Mouse (Mus musculus): ENCODE data around the gene Oosp2. TPM values are rescaled to one million over a fixed set of nuclear protein-coding genes. Genes with fewer than 3 reads are reported as not detected.

The Oosp2 gene
- polyA plus RNA-seq, 1 experiment from 2014 or later, result not detected

GRCm38 (mm10) chr19:11633732-11634131 is 26.6 kb downstream of the Oosp2 start:
- 95% methylated on average over 1 of the region's 1 CpGs for WGBS
- no peak for ATAC-seq (ENCODE audit: low FRiP score, low read depth)
- H3K27ac ChIP-seq (replicated peaks), result no peak overlapping the region
- no peaks in the 10 kb centered on the region for H3K27me3 ChIP-seq
- H3K4me2 ChIP-seq, result no peak overlapping the region
- H3K9me3 ChIP-seq, result no peaks in the 10 kb centered on the region
- no peaks in the 10 kb centered on the region for H3K4me1 ChIP-seq (replicated peaks)
- no peaks in the 10 kb centered on the region for H3K36me3 ChIP-seq
- no peak overlapping the region for H3K9ac ChIP-seq
- H3K4me3 ChIP-seq, result no peak overlapping the region

GRCm38 (mm10) chr19:11625231-11625630 is 35.1 kb downstream of the Oosp2 start:
- Histone ChIP-seq H3K4me3 (no peak overlapping the region), H3K9ac (no peak overlapping the region), H3K4me1 (replicated peaks) (no peaks in the 10 kb centered on the region), H3K9me3 (no peaks in the 10 kb centered on the region), H3K27ac (replicated peaks) (no peak overlapping the region), H3K36me3 (no peaks in the 10 kb centered on the region), H3K4me2 (no peak overlapping the region), H3K27me3 (no peaks in the 10 kb centered on the region)
- WGBS, result 73% methylated on average over 5 of the region's 5 CpGs
- no peak for ATAC-seq (ENCODE audit: low FRiP score, low read depth)

- no peaks in the 10 kb centered on the region for H3K4me1 ChIP-seq (replicated peaks)
- no peak overlapping the region for H3K9ac ChIP-seq
- no peak overlapping the region for H3K4me3 ChIP-seq
- no peaks in the 10 kb centered on the region for H3K9me3 ChIP-seq
- ATAC-seq (ENCODE audit: low FRiP score, low read depth), result no peak
- no peak overlapping the region for H3K4me2 ChIP-seq
- H3K27ac ChIP-seq (replicated peaks), result no peak overlapping the region
- H3K27me3 ChIP-seq, result no peaks in the 10 kb centered on the region
- no peaks in the 10 kb centered on the region for H3K36me3 ChIP-seq
Observed at GRCm38 (mm10) chr19:11624800-11625199, 35.6 kb downstream of the Oosp2 start.

- H3K4me1 ChIP-seq (replicated peaks), result no peaks in the 10 kb centered on the region
- H3K36me3 ChIP-seq, result no peaks in the 10 kb centered on the region
- no peaks in the 10 kb centered on the region for H3K27me3 ChIP-seq
- no peak within 1 kb of the TSS for H3K9ac ChIP-seq
- H3K4me3 ChIP-seq, result no peak within 1 kb of the TSS
- no peak within 1 kb of the TSS for H3K27ac ChIP-seq (replicated peaks)
- H3K4me2 ChIP-seq, result no peak within 1 kb of the TSS
- WGBS, result 87% methylated on average over 2 of the region's 2 CpGs
- ATAC-seq (ENCODE audit: low FRiP score, low read depth), result no peak
- H3K9me3 ChIP-seq, result no peaks in the 10 kb centered on the region
Observed at GRCm38 (mm10) chr19:11623551-11623950, 36.8 kb downstream of the Oosp2 start, which contains the start of gene Ms4a2. TSS of gene Ms4a2 (minus strand) at chr19:11623719.

- no peak overlapping the region for H3K4me3 ChIP-seq
- H3K27ac ChIP-seq (replicated peaks), result no peak overlapping the region
- ATAC-seq (ENCODE audit: low FRiP score, low read depth), result no peak
- no peaks in the 10 kb centered on the region for H3K36me3 ChIP-seq
- H3K4me1 ChIP-seq (replicated peaks), result no peaks in the 10 kb centered on the region
- no peaks in the 10 kb centered on the region for H3K9me3 ChIP-seq
- H3K4me2 ChIP-seq, result no peak overlapping the region
- no peak overlapping the region for H3K9ac ChIP-seq
- no peaks in the 10 kb centered on the region for H3K27me3 ChIP-seq
Observed at GRCm38 (mm10) chr19:11617983-11618382, 42.4 kb downstream of the Oosp2 start.

GRCm38 (mm10) chr19:11614805-11615204 is 45.6 kb downstream of the Oosp2 start:
- ATAC-seq (ENCODE audit: low FRiP score, low read depth), result no peak
- H3K36me3 ChIP-seq, result no peaks in the 10 kb centered on the region
- H3K27ac ChIP-seq (replicated peaks), result no peak overlapping the region
- H3K27me3 ChIP-seq, result no peaks in the 10 kb centered on the region
- H3K4me3 ChIP-seq, result no peak overlapping the region
- H3K9ac ChIP-seq, result no peak overlapping the region
- H3K4me2 ChIP-seq, result no peak overlapping the region
- H3K4me1 ChIP-seq (replicated peaks), result no peaks in the 10 kb centered on the region
- H3K9me3 ChIP-seq, result no peaks in the 10 kb centered on the region
- WGBS, result 68% methylated on average over 2 of the region's 2 CpGs

- 67% methylated on average over 8 of the region's 8 CpGs for WGBS
- no peaks in the 10 kb centered on the region for H3K9me3 ChIP-seq
- no peak for ATAC-seq (ENCODE audit: low FRiP score, low read depth)
Observed at GRCm38 (mm10) chr19:11613776-11614443, 46.4 kb downstream of the Oosp2 start.

GRCm38 (mm10) chr19:11613084-11613483 is 47.3 kb downstream of the Oosp2 start:
- Histone ChIP-seq H3K36me3 (no peaks in the 10 kb centered on the region), H3K4me2 (no peak overlapping the region), H3K27ac (replicated peaks) (no peak overlapping the region), H3K27me3 (no peaks in the 10 kb centered on the region), H3K9me3 (no peaks in the 10 kb centered on the region), H3K4me3 (no peak overlapping the region), H3K9ac (no peak overlapping the region), H3K4me1 (replicated peaks) (no peaks in the 10 kb centered on the region)
- 98% methylated on average over 1 of the region's 1 CpGs for WGBS
- ATAC-seq (ENCODE audit: low FRiP score, low read depth), result no peak

More at GRCm38 (mm10) chr19:11613776-11614443, 46.4 kb downstream of the Oosp2 start:
- Histone ChIP-seq H3K27ac (replicated peaks) (no peak overlapping the region), H3K4me1 (replicated peaks) (no peaks in the 10 kb centered on the region), H3K9ac (no peak overlapping the region), H3K36me3 (no peaks in the 10 kb centered on the region), H3K4me2 (no peak overlapping the region), H3K4me3 (no peak overlapping the region), H3K27me3 (no peaks in the 10 kb centered on the region)

GRCm38 (mm10) chr19:11612293-11612692 is 48.1 kb downstream of the Oosp2 start:
- H3K9ac ChIP-seq, result no peak overlapping the region
- no peaks in the 10 kb centered on the region for H3K9me3 ChIP-seq
- H3K27me3 ChIP-seq, result no peaks in the 10 kb centered on the region
- H3K36me3 ChIP-seq, result no peaks in the 10 kb centered on the region
- H3K4me2 ChIP-seq, result no peak overlapping the region
- ATAC-seq (ENCODE audit: low FRiP score, low read depth), result no peak
- no peaks in the 10 kb centered on the region for H3K4me1 ChIP-seq (replicated peaks)
- no peak overlapping the region for H3K27ac ChIP-seq (replicated peaks)
- H3K4me3 ChIP-seq, result no peak overlapping the region
- WGBS, result 81% methylated on average over 2 of the region's 2 CpGs

GRCm38 (mm10) chr19:11611541-11611945 is 48.8 kb downstream of the Oosp2 start:
- Histone ChIP-seq H3K9ac (no peak overlapping the region), H3K27me3 (no peaks in the 10 kb centered on the region), H3K4me3 (no peak overlapping the region), H3K36me3 (no peaks in the 10 kb centered on the region), H3K4me1 (replicated peaks) (no peaks in the 10 kb centered on the region), H3K9me3 (no peaks in the 10 kb centered on the region), H3K27ac (replicated peaks) (no peak overlapping the region), H3K4me2 (no peak overlapping the region)
- ATAC-seq (ENCODE audit: low FRiP score, low read depth), result peak; percentile 92
- WGBS, result 25% methylated on average over 6 of the region's 6 CpGs

- Histone ChIP-seq H3K9ac (no peak overlapping the region), H3K9me3 (no peaks in the 10 kb centered on the region), H3K27me3 (no peaks in the 10 kb centered on the region), H3K4me1 (replicated peaks) (no peaks in the 10 kb centered on the region), H3K36me3 (no peaks in the 10 kb centered on the region), H3K4me2 (no peak overlapping the region), H3K4me3 (no peak overlapping the region), H3K27ac (replicated peaks) (no peak overlapping the region)
- ATAC-seq (ENCODE audit: low FRiP score, low read depth), result peak; percentile 72; the same call in 1 of the 2 replicates
- WGBS, result 18% methylated on average over 1 of the region's 1 CpGs
Observed at GRCm38 (mm10) chr19:11608172-11608571, 52.2 kb downstream of the Oosp2 start.

GRCm38 (mm10) chr19:11604603-11605002 is 55.8 kb downstream of the Oosp2 start, which contains the start of gene Ms4a6d:
TSS of gene Ms4a6d (minus strand) at chr19:11604849.
- Histone ChIP-seq H3K4me3 (no peak within 1 kb of the TSS), H3K27ac (replicated peaks) (no peak within 1 kb of the TSS), H3K4me1 (replicated peaks) (no peaks in the 10 kb centered on the region), H3K4me2 (no peak within 1 kb of the TSS), H3K27me3 (no peaks in the 10 kb centered on the region), H3K36me3 (no peaks in the 10 kb centered on the region), H3K9ac (no peak within 1 kb of the TSS), H3K9me3 (no peaks in the 10 kb centered on the region)
- ATAC-seq (ENCODE audit: low FRiP score, low read depth), result no peak
- WGBS, result 95% methylated on average over 2 of the region's 2 CpGs

GRCm38 (mm10) chr19:11602026-11602425 is 58.3 kb downstream of the Oosp2 start:
- Histone ChIP-seq H3K36me3 (no peaks in the 10 kb centered on the region), H3K9me3 (no peaks in the 10 kb centered on the region), H3K4me3 (no peak overlapping the region), H3K9ac (no peak overlapping the region), H3K27me3 (no peaks in the 10 kb centered on the region), H3K4me1 (replicated peaks) (no peaks in the 10 kb centered on the region), H3K4me2 (no peak overlapping the region), H3K27ac (replicated peaks) (no peak overlapping the region)
- 96% methylated on average over 2 of the region's 2 CpGs for WGBS
- no peak for ATAC-seq (ENCODE audit: low FRiP score, low read depth)

Measured in hindbrain, embryonic 15.5 days (tissue).